Mouse (Mus musculus): ENCODE results near the gene Olfr322.

DNA sequence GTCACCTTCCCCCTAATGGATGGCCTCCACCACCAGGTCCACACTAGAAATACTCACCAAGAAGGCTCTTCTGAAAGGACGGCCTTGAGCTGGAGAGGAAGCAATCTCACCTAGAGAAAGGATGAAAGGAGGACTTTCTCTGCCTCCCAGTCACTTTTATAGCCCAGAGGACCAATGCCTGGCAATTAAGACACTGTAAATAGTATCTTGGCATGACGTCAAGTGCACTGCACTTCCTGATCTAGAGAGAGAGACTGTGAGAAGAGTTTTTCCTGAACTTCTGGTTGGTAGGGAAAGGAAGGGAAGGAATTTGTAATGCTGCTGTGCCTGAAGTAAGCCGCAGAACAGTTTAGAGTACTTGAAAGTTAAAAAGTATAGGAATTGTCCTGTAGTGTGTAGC is 45.2 kb upstream of the Olfr322 start:
- TF ChIP-seq EP300 (IDR thresholded peaks at IDR 0.05; ENCODE audit: low read depth) (no peak), CTCF (IDR thresholded peaks at IDR 0.05; ENCODE audit: low read depth) (no peak)
